Mouse (Mus musculus): ENCODE measurements at regions not wholly inside any gene's neighbourhood (a gene's known extent, or its start where the extent isn't known, plus 50 kb on each side); places are given as distances from the start of the nearest gene placed in this dataset.

DNA sequence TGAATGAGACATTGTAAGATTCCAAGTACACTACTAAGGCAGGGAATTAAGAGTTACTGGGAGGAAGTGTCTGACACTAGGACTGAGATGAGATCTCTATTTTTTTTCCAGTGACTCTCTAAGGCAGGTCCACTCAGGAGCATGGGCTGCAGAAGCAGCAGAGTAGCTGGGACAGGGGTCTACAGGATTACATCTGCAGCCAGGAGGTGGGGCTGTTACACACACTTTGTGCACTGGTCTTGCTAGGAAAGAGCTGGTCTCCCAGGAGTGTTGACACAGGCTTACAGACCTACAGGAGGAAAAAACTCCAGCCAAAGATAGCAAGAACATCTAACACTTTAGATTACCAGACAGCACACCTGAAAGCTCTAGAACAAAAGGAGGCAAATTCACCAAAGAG, 123.6 kb upstream of the Nrxn1 start:
- Histone ChIP-seq H3K9me3 (ENCODE audit: low read depth, low read length) (no peaks in the 10 kb centered on the region), H3K9ac (no peak overlapping the region), H3K27ac (ENCODE audit: low read depth) (no peak overlapping the region), H3K36me3 (ENCODE audit: insufficient read depth) (no peaks in the 10 kb centered on the region), H3K4me3 (ENCODE audit: low read depth, low read length) (no peak overlapping the region), H3K4me1 (ENCODE audit: insufficient read depth) (no peaks in the 10 kb centered on the region), H3K27me3 (ENCODE audit: insufficient read depth, low read length) (no peaks in the 10 kb centered on the region), H3K4me2 (no peak overlapping the region)
- TF ChIP-seq CTCF (IDR thresholded peaks at IDR 0.05; ENCODE audit: low read depth), result no peak
- ATAC-seq (ENCODE audit: insufficient read depth), result no peak
- peak; percentile 8 for DNase-seq

DNA sequence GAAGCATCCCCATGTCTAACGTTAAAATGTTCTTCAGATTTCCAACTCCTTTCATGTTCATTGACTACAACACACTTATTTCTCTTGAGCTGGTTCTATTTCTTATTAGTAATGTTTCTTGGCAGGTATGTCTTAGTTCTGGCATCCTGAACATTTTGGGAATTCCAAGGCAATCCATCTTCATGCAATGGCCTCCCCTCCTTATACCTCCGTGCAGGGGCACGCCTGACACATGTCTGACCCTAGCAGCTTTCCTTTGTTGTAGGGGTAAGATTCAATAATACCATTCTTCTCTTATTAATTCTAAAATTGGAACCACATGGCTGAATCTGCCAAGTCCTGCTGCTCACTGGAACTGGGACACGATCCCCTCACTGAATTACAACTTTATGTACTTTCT, 89.7 kb upstream of the Nrxn1 start:
- TF ChIP-seq CTCF (IDR thresholded peaks at IDR 0.05; ENCODE audit: low read depth), result no peak
- Histone ChIP-seq H3K9me3 (ENCODE audit: low read depth, low read length) (no peaks in the 10 kb centered on the region), H3K9ac (no peak overlapping the region), H3K4me1 (ENCODE audit: insufficient read depth) (no peaks in the 10 kb centered on the region), H3K36me3 (ENCODE audit: insufficient read depth) (no peaks in the 10 kb centered on the region), H3K27ac (ENCODE audit: low read depth) (no peak overlapping the region), H3K4me3 (ENCODE audit: low read depth, low read length) (no peak overlapping the region), H3K27me3 (ENCODE audit: insufficient read depth, low read length) (no peaks in the 10 kb centered on the region), H3K4me2 (no peak overlapping the region)
- no peak for DNase-seq
- WGBS, result 76% methylated on average over 4 of the region's 4 CpGs
- ATAC-seq (ENCODE audit: insufficient read depth), result no peak

DNA sequence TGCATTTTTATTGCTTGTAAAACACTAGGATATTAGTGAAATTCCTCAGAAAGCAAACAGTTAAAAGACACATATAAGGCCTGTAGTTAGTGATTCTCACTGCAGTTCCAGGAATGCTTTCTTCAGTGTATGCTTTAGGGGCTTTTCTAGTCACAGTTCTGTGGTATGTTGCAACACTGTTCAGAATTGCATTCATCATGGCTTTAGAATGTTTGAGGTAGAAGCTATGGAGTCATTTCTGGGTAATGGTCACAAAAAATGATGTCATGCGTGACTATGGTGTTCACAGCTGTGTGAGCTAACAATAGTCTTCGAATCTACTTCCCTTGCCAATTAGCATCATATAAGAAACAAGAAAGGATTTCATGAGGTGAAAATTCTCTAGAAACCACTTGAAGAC, 69.0 kb upstream of the Nrxn1 start:
- Histone ChIP-seq H3K9me3 (ENCODE audit: low read depth, low read length) (no peaks in the 10 kb centered on the region), H3K4me1 (ENCODE audit: insufficient read depth) (no peaks in the 10 kb centered on the region), H3K36me3 (ENCODE audit: insufficient read depth) (no peaks in the 10 kb centered on the region), H3K27me3 (ENCODE audit: insufficient read depth, low read length) (no peaks in the 10 kb centered on the region), H3K4me3 (ENCODE audit: low read depth, low read length) (no peak overlapping the region), H3K9ac (no peak overlapping the region), H3K27ac (ENCODE audit: low read depth) (no peak overlapping the region), H3K4me2 (no peak overlapping the region)
- 73% methylated on average over 2 of the region's 2 CpGs for WGBS
- TF ChIP-seq CTCF (IDR thresholded peaks at IDR 0.05; ENCODE audit: low read depth), result no peak
- ATAC-seq (ENCODE audit: insufficient read depth) (no peak), DNase-seq (no peak)

All from lung, embryonic 14.5 days (tissue).